Mouse (Mus musculus): ENCODE measurements around the gene Bola3. TPM values are rescaled to one million over a fixed set of nuclear protein-coding genes. Genes with fewer than 3 reads are reported as not detected.

Gene Bola3
- polyA plus RNA-seq, 1 experiment from 2014 or later = 120 TPM

DNA sequence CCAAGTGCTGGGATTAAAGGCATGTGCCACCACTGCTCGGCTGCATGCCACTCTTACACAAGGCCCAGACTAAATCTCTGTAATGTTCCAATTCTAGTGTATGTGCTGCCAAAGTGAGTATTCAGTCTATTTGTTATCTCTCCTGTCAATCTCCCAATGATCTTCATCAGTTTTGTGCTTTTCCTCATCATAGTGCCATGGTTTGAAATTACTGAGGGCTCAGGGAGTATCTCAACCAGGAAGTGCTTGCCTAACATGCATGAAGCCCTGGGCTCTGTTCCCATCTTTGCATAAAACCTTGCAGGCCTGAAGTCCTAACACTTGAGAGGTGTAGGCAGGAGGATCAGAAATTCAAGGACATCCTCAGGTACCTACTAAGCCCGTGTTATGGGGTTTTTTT lies 26.2 kb upstream of the Bola3 start:
- ATAC-seq (no peak), DNase-seq (ENCODE audit: low spot score) (no peak)
- H3K9me3 ChIP-seq (ENCODE audit: low read length) = no peaks in the 10 kb centered on the region
- no peak overlapping the region for H3K9ac ChIP-seq (replicated peaks; ENCODE audit: low read depth)
- H3K4me1 ChIP-seq (ENCODE audit: insufficient read depth, low read depth, low read length) = peaks cover 9% of the 10 kb centered on the region; the same call in 1 of the 2 replicates
- no peak for TF ChIP-seq CTCF (IDR thresholded peaks at IDR 0.05)
- no peak for TF ChIP-seq EP300 (IDR thresholded peaks at IDR 0.05)
- no peaks in the 10 kb centered on the region for H3K36me3 ChIP-seq (ENCODE audit: insufficient read depth, low read length)
- H3K4me2 ChIP-seq (replicated peaks; ENCODE audit: low read depth, low read length) = no peak overlapping the region
- H3K27ac ChIP-seq (ENCODE audit: low read length) = no peak overlapping the region
- H3K4me3 ChIP-seq (ENCODE audit: low read depth, low read length) = no peak overlapping the region
- 62% methylated on average over 2 of the region's 2 CpGs for WGBS
- no peaks in the 10 kb centered on the region for H3K27me3 ChIP-seq (replicated peaks; ENCODE audit: insufficient read depth, low read length)

DNA sequence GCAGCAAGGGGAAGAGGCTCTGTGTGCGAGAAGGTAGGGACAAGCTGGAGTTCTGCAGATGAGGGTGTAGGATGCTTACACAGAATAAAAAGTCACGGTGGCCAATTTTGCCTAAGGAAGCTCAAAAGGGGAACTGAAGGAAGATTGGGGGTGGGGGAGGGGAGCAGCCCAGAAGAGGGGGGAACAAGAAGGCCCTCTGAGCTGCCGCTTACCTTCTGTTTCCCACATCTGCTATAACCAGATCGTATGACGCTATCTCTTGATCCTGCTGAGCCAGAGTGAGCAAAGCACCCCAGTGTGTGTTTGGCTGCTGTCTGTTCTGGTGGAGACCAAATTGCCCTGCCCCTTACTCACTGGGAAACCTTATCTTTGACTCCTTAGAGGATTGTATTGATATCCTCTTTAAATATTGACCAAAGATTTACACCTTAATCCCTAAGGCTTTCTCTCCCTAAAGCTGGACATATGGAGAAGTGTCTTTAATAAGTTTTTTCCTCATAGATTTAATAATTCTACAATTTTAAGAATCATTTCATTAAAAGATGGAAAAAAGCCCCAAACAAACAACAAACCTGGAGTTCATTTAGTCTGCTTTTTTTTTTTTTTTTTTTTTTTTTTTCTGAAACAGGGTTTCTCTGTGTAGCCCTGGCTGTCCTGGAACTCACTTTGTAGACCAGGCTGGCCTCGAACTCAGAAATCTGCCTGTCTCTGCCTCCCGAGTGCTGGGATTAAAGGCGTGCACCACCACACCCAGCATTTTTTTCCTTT lies 25.1 kb upstream of the Bola3 start:
- 64% methylated on average over 8 of the region's 8 CpGs for WGBS
- Histone ChIP-seq H3K4me3 (ENCODE audit: low read depth, low read length) (no peak overlapping the region), H3K27ac (ENCODE audit: low read length) (no peak overlapping the region), H3K9ac (replicated peaks; ENCODE audit: low read depth) (no peak overlapping the region), H3K36me3 (ENCODE audit: insufficient read depth, low read length) (no peaks in the 10 kb centered on the region), H3K9me3 (ENCODE audit: low read length) (no peaks in the 10 kb centered on the region), H3K4me2 (replicated peaks; ENCODE audit: low read depth, low read length) (no peak overlapping the region), H3K27me3 (replicated peaks; ENCODE audit: insufficient read depth, low read length) (no peaks in the 10 kb centered on the region), H3K4me1 (ENCODE audit: insufficient read depth, low read depth, low read length) (peaks cover 9% of the 10 kb centered on the region; the same call in 1 of the 2 replicates)
- DNase-seq (ENCODE audit: low spot score) (no peak), ATAC-seq (no peak)
- TF ChIP-seq CTCF (IDR thresholded peaks at IDR 0.05) (no peak), EP300 (IDR thresholded peaks at IDR 0.05) (no peak)

DNA sequence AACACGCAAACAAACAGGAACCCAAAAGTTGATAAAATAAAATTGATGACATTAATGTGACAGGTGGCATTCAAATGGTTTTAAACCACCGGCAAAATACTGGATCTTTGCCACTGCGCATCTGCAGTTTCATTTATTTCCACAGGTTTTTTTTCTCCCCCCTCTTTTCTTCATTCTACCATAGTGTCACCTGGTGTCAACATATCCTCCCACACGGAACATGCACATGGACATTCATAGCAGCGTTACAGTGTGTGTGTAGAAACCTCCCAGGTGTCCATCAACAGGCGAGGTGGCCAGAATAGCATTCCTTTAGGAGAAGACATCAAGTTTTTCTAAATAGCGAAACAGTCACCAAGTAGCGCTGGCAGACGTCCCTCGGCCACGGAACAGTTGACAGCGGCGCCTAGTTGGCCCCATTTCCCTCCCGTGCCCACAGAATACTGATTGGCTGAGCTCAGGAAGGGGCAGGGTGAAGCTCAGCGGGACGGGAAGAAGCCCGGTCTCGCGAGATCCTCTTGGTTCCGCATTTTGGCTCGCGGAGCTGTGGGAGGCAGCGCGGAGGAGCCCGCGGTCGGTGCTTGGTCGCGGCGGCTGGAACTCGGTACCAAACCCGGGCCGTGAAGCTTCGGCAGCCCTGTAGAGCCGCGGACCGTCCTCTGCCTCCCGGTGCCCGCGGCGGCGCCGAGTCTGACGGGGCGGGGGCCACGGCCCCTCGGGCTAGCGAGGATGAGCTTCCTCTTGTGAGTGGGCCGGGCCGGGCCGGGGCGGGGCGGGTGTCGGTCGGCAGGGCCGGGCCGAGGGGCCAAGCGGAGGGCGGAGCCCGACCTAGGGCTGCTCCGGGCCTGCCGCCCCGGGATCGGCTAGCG lies 23.2 kb upstream of the Bola3 start, which contains the start of the genes Mthfd2 and Mob1a:
TSS of gene Mthfd2 (minus strand) at position 384 of the 869 bp plus-strand sequence.
TSS of gene Mob1a (plus strand) at position 492 of the 869 bp plus-strand sequence.
- Histone ChIP-seq H3K36me3 (ENCODE audit: insufficient read depth, low read length) (no peaks in the 10 kb centered on the region), H3K9ac (replicated peaks; ENCODE audit: low read depth) (peak within 1 kb of the TSS; percentile 59), H3K4me1 (ENCODE audit: insufficient read depth, low read depth, low read length) (peaks cover 9% of the 10 kb centered on the region; the same call in 1 of the 2 replicates), H3K4me2 (replicated peaks; ENCODE audit: low read depth, low read length) (peak within 1 kb of the TSS; percentile 68), H3K27ac (ENCODE audit: low read length) (peak within 1 kb of the TSS; percentile 93), H3K9me3 (ENCODE audit: low read length) (no peaks in the 10 kb centered on the region), H3K27me3 (replicated peaks; ENCODE audit: insufficient read depth, low read length) (no peaks in the 10 kb centered on the region), H3K4me3 (ENCODE audit: low read depth, low read length) (peak within 1 kb of the TSS; percentile 77)
- TF ChIP-seq EP300 (IDR thresholded peaks at IDR 0.05) (peak; percentile 83), CTCF (IDR thresholded peaks at IDR 0.05) (no peak)
- ATAC-seq = peak; percentile 99
- WGBS = 2% methylated on average over 51 of the region's 65 CpGs
- DNase-seq (ENCODE audit: low spot score) = peak; percentile 99

DNA sequence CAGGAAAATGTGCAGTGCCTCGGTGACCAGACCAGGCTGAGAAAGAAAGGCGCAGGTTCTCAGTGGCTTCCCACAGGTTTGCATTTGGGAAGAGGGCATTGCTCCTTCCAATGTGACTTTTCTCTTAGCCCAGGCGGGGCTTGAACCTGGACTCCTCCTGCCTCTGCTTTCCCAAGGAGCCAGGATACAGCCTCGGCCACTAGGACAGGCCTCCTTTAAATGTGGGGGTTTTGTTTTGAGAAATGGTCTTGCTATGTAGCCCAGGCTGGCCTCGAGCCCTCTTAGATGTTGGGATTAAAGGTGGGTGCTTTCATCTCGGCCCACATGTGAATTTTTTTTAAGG lies 22.6 kb upstream of the Bola3 start:
- TF ChIP-seq EP300 (IDR thresholded peaks at IDR 0.05) (no peak), CTCF (IDR thresholded peaks at IDR 0.05) (no peak)
- no peaks in the 10 kb centered on the region for H3K9me3 ChIP-seq (ENCODE audit: low read length)
- peak overlapping the region; percentile 77 for H3K4me3 ChIP-seq (ENCODE audit: low read depth, low read length)
- ATAC-seq = no peak; the same call in 1 of the 2 replicates
- H3K4me1 ChIP-seq (ENCODE audit: insufficient read depth, low read depth, low read length) = peaks cover 9% of the 10 kb centered on the region; the same call in 1 of the 2 replicates
- DNase-seq (ENCODE audit: low spot score) = no peak
- H3K9ac ChIP-seq (replicated peaks; ENCODE audit: low read depth) = peak overlapping the region; percentile 59
- WGBS = 2% methylated on average over 6 of the region's 6 CpGs
- H3K27me3 ChIP-seq (replicated peaks; ENCODE audit: insufficient read depth, low read length) = no peaks in the 10 kb centered on the region
- H3K4me2 ChIP-seq (replicated peaks; ENCODE audit: low read depth, low read length) = peak overlapping the region; percentile 68
- H3K27ac ChIP-seq (ENCODE audit: low read length) = peak overlapping the region; percentile 93
- peaks cover 3% of the 10 kb centered on the region; the same call in 1 of the 2 replicates for H3K36me3 ChIP-seq (ENCODE audit: insufficient read depth, low read length)

DNA sequence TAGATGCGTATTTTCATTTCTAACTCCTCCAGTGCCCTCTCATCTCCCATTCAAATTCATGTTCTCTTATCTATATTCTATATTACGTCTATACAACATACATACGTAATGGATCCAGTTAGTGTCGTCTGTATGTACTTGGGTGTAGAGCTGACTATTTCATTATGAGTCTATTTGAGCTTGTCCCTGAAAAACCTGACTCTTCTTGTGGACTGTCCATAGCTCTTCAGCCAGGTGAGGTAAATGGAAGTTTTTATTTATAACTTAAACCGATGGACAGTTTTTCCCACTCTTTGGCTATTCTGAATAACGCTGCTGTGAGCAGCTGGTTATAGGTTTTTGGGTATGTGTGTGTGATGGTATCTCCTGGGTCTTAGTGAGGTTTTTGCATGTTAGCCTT lies 22.2 kb upstream of the Bola3 start:
- Histone ChIP-seq H3K4me1 (ENCODE audit: insufficient read depth, low read depth, low read length) (peaks cover 9% of the 10 kb centered on the region; the same call in 1 of the 2 replicates), H3K9ac (replicated peaks; ENCODE audit: low read depth) (peak overlapping the region; percentile 59; the same call in 1 of the 2 replicates), H3K27me3 (replicated peaks; ENCODE audit: insufficient read depth, low read length) (no peaks in the 10 kb centered on the region), H3K4me3 (ENCODE audit: low read depth, low read length) (peak overlapping the region; percentile 77), H3K27ac (ENCODE audit: low read length) (no peak overlapping the region), H3K36me3 (ENCODE audit: insufficient read depth, low read length) (peaks cover 5% of the 10 kb centered on the region; the same call in 1 of the 2 replicates), H3K9me3 (ENCODE audit: low read length) (no peaks in the 10 kb centered on the region), H3K4me2 (replicated peaks; ENCODE audit: low read depth, low read length) (peak overlapping the region; percentile 68)
- TF ChIP-seq CTCF (IDR thresholded peaks at IDR 0.05) = no peak
- no peak for TF ChIP-seq EP300 (IDR thresholded peaks at IDR 0.05)
- 46% methylated on average over 6 of the region's 6 CpGs for WGBS
- DNase-seq (ENCODE audit: low spot score) (no peak), ATAC-seq (no peak)
